In the genomic region with DNA sequence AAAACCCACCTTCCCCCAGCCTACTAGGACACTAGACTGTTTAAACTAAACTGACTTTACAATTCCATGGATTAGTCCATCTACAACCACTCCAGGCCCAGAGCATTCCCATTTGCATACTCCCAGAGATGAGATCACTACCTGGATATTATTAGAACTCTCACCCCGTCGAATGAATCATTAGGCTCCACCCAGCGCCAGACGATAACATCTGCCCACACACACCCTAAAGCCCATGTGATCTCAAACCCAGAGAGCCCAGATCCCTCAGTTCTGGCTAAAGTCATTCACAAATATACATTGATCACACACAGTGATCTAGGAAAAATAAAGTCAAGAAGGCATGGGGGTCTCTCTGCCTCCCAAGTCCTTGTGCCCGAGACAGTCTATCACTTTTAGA, we compare ENCODE assay signal across 13 mouse cellular contexts. TPM values are rescaled to one million over a fixed set of nuclear protein-coding genes. Genes with fewer than 3 reads are reported as not detected.
A peak's percentile ranks its signal among the peaks of the same experiment; 100 is the strongest.
DNase-seq lines count a peak whose midpoint lies in the region.
"Had no signal": no experiment of that assay in that cellular context is flagged by ENCODE, and none has a peak within 500 bp of the region (broad histone marks: within the 10 kb centered on the region; RNA-seq: fewer than 3 reads in every experiment).

No protein-coding gene starts in this region.

- H3K36me3 ChIP-seq in heart, embryonic 10.5 days = no peaks in the 10 kb centered on the region
- H3K36me3 ChIP-seq: hindbrain, embryonic 10.5 days had no signal

- 0 out of 2 replicates have a peak, but pooled peaks cover 3% of the 10 kb centered on the region for H3K4me1 ChIP-seq in heart, embryonic 10.5 days
- H3K4me1 ChIP-seq: hindbrain, embryonic 10.5 days had no signal

- no peaks in the 10 kb centered on the region for H3K27me3 ChIP-seq in heart, embryonic 10.5 days (ENCODE audit: insufficient read depth, poor library complexity, severe bottlenecking)

- H3K27ac ChIP-seq in heart, embryonic 10.5 days = no peak overlapping the region
- H3K27ac ChIP-seq: hindbrain, embryonic 10.5 days had no signal

- no peaks in the 10 kb centered on the region for H3K9me3 ChIP-seq in heart, embryonic 10.5 days
- H3K9me3 ChIP-seq: hindbrain, embryonic 10.5 days had no signal

- intact Hi-C loops in heart, postnatal 36 days (cut with DNase I) = loop anchor here (1.0 to 5.0 kb wide), 5 partner anchors 52 to 387 kb away; no protein-coding TSS in a partner anchor

- H3K4me3 ChIP-seq in heart, embryonic 10.5 days = no peak overlapping the region
- H3K4me3 ChIP-seq: hindbrain, embryonic 10.5 days had no signal

- peak; percentile 40 to 41 for DNase-seq in heart, adult 18-20 months
- DNase-seq in heart, embryonic 10.5 days (ENCODE audit: low spot score) = no peak
- peak; percentile 29 for DNase-seq in urinary bladder, postnatal 25 days (ENCODE audit: low spot score)
- no peak for DNase-seq in urinary bladder, postnatal 10 days (ENCODE audit: low spot score)
- peak; percentile 8 for DNase-seq in heart, postnatal 36 days
- DNase-seq in urinary bladder, postnatal 36 days (ENCODE audit: low spot score in 2 of 2) = peak; percentile 51 to 52
- DNase-seq in ovary, postnatal 14 days (ENCODE audit: low spot score) = no peak
- no peak for DNase-seq in neural tube, embryonic 10.5 days (ENCODE audit: extremely low spot score, low spot score)

- 51% methylated on average over 5 of the region's 5 CpGs for WGBS in heart, embryonic 10.5 days

RNA-seq across cellular contexts. Expression of gene Actl9, which starts 7.2 kb away (rescaled TPM):
- not detected for total RNA-seq in heart, adult 18-20 months (2021)
- polyA plus RNA-seq in heart, embryonic 10.5 days (2016; fragmentation: Nextera tagmentation; extraction: Ambion mirVana) = not detected in 2 replicates
- not detected for total RNA-seq in heart, postnatal 36 days (2021)
- total RNA-seq: adrenal gland, adult 8-10 months; left cerebral cortex, postnatal 25 days had no signal
- polyA plus RNA-seq: embryonic facial prominence, embryonic 14.5 days; hindbrain, embryonic 10.5 days; liver, embryonic 16.5 days had no signal

RNA-seq across cellular contexts. Expression of gene Zfp101, which starts 45.5 kb away (rescaled TPM):
- total RNA-seq in heart, adult 18-20 months (2021) = 1 to 10 TPM; 2.5 to 5.4 TPM
- 8.8 and 13.3 TPM in 2 replicates for polyA plus RNA-seq in heart, embryonic 10.5 days (2016; fragmentation: Nextera tagmentation; extraction: Ambion mirVana)
- total RNA-seq in heart, postnatal 36 days (2021) = 1 to 10 TPM; 4.2 to 5.0 TPM

Comparison
In these comparisons a context has a peak if more than half of its experiments do, and no peak if none do; other contexts are left out.
1. DNase-seq: peak in heart, adult 18-20 months (2 of 2), urinary bladder, postnatal 25 days (single experiment), heart, postnatal 36 days (2 of 2) and urinary bladder, postnatal 36 days (2 of 2); none in heart, embryonic 10.5 days (single experiment), urinary bladder, postnatal 10 days (single experiment), ovary, postnatal 14 days (single experiment) and neural tube, embryonic 10.5 days (single experiment).